Mouse (Mus musculus) testis, adult 2 months (tissue): ENCODE results near the gene Gm1330. TPM values are rescaled to one million over a fixed set of nuclear protein-coding genes. Genes with fewer than 3 reads are reported as not detected.
"Not testable (repeated sequence)": the region's sequence is repeated elsewhere in the genome, so short reads cannot be mapped to it uniquely, and the experiment has no call there.

Experiments
- H3K27ac ChIP-seq: fragments of 200-500 bp; 2 replicates; pipeline ENCODE4 v1.5.1; 2012; ENCODE audit warnings: low read depth, low read length; ENCODE audit not compliant: control insufficient read depth, insufficient read depth
- H3K27me3 ChIP-seq: fragments of 200-500 bp; 2 replicates; pipeline ENCODE4 v1.6.1; 2012; ENCODE audit warnings: mild to moderate bottlenecking, low read length, moderate library complexity; ENCODE audit not compliant: control insufficient read depth, insufficient read depth
- H3K36me3 ChIP-seq: fragments of 200-500 bp; 2 replicates; pipeline ENCODE4 v1.6.1; 2012; ENCODE audit warnings: mild to moderate bottlenecking, low read length; ENCODE audit not compliant: control insufficient read depth, insufficient read depth
- H3K4me1 ChIP-seq: fragments of 200-500 bp; 2 replicates; pipeline ENCODE4 v1.6.1; 2012; ENCODE audit warnings: low read length; ENCODE audit not compliant: control insufficient read depth, insufficient read depth
- H3K4me3 ChIP-seq: fragments of 200-500 bp; 2 replicates; pipeline ENCODE4 v1.5.1; 2012; ENCODE audit warnings: low read depth, mild to moderate bottlenecking, low read length, moderate library complexity, mixed read lengths; ENCODE audit not compliant: control insufficient read depth
- CTCF ChIP-seq: fragments of 200-500 bp; IDR thresholded peaks from 2 replicates; pipeline ENCODE4 v1.5.1; 2012; ENCODE audit warnings: low read depth, mild to moderate bottlenecking, inconsistent platforms, low read length, moderate library complexity; ENCODE audit not compliant: control insufficient read depth, insufficient read depth, insufficient replicate concordance
- POLR2A ChIP-seq: fragments of 200-500 bp; IDR thresholded peaks from 2 replicates; pipeline ENCODE4 v1.6.1; 2012; ENCODE audit warnings: low read depth, mild to moderate bottlenecking, inconsistent platforms, low read length, moderate library complexity; ENCODE audit not compliant: control insufficient read depth
- polyA plus RNA-seq: library from polyadenylated mRNA; depleted of rRNA; stranded (reverse); fragments of >200 nt; gene quantifications from 2 replicates; pipeline ENCODE4 v1.2.3, GENCODE M21; 2012; rRNA removed

Gene Gm1330
- polyA plus RNA-seq, result not detected in 2 replicates

GRCm38 (mm10) chr2:149003151-149003550 lies at the start of gene Gm1330:
Gene Gm1330, minus strand, starts transcription at chr2:149003251.
- no peaks in the 10 kb centered on the region for H3K27me3 ChIP-seq
- H3K4me1 ChIP-seq, result no peaks in the 10 kb centered on the region
- no peaks in the 10 kb centered on the region for H3K36me3 ChIP-seq
- H3K4me3 ChIP-seq, result no peak within 1 kb of the TSS
- H3K27ac ChIP-seq, result no peak within 1 kb of the TSS
- no peak for TF ChIP-seq POLR2A
- no peak for TF ChIP-seq CTCF

GRCm38 (mm10) chr2:149017137-149017536 lies 14.1 kb upstream of the Gm1330 start, which contains the start of gene Gm10750:
Gene Gm10750, minus strand, starts transcription at chr2:149017237.
- not testable (repeated sequence) for H3K36me3 ChIP-seq, H3K27me3 ChIP-seq

GRCm38 (mm10) chr2:149004826-149005225 lies 1.8 kb upstream of the Gm1330 start:
- TF ChIP-seq CTCF (no peak), POLR2A (no peak)
- H3K36me3 ChIP-seq, result no peaks in the 10 kb centered on the region

More at GRCm38 (mm10) chr2:149017137-149017536, 14.1 kb upstream of the Gm1330 start, which contains the start of gene Gm10750:
- Histone ChIP-seq H3K4me3 (peak within 1 kb of the TSS; percentile 54), H3K27ac (peak within 1 kb of the TSS; percentile 90)
- H3K4me1 ChIP-seq, result not testable (repeated sequence)

GRCm38 (mm10) chr2:148995133-148995532 lies 7.9 kb downstream of the Gm1330 start:
- Histone ChIP-seq H3K27me3 (no peaks in the 10 kb centered on the region), H3K27ac (no peak overlapping the region), H3K4me1 (no peaks in the 10 kb centered on the region), H3K36me3 (no peaks in the 10 kb centered on the region), H3K4me3 (no peak overlapping the region)
- no peak for TF ChIP-seq POLR2A
- TF ChIP-seq CTCF, result no peak

More at GRCm38 (mm10) chr2:149004826-149005225, 1.8 kb upstream of the Gm1330 start:
- H3K4me1 ChIP-seq, result no peaks in the 10 kb centered on the region
- no peaks in the 10 kb centered on the region for H3K27me3 ChIP-seq
- H3K27ac ChIP-seq, result no peak overlapping the region
- H3K4me3 ChIP-seq, result no peak overlapping the region

Other genes starting within 250 kb of the Gm1330 start
- not detected in 2 replicates for gene Cst11, start 231.8 kb downstream of the Gm1330 start, polyA plus RNA-seq
- 15.4 and 23.7 TPM in 2 replicates for gene 8030411F24Rik, start 221.2 kb downstream of the Gm1330 start, polyA plus RNA-seq
- gene Cst12, start 213.9 kb downstream of the Gm1330 start, polyA plus RNA-seq, result 116 and 198 TPM in 2 replicates
- 227 and 310 TPM in 2 replicates for gene Cst8, start 204.5 kb downstream of the Gm1330 start, polyA plus RNA-seq
- 83.9 and 104 TPM in 2 replicates for gene Cst13, start 183.2 kb downstream of the Gm1330 start, polyA plus RNA-seq
- 176 and 342 TPM in 2 replicates for gene Cst9, start 168.1 kb downstream of the Gm1330 start, polyA plus RNA-seq
- 21.7 and 25.8 TPM in 2 replicates for gene 9230104L09Rik, start 138.2 kb downstream of the Gm1330 start, polyA plus RNA-seq
- 442 and 443 TPM in 2 replicates for gene Cst3, start 127.6 kb downstream of the Gm1330 start, polyA plus RNA-seq
- gene Gm10750, start 14.0 kb upstream of the Gm1330 start, polyA plus RNA-seq, result 2.3 and 3.1 TPM in 2 replicates